Mouse (Mus musculus) G1E-ER4 (cell line): ENCODE results near the gene Rerg. TPM values are rescaled to one million over a fixed set of nuclear protein-coding genes. Genes with fewer than 3 reads are reported as not detected.

Source experiments
- GATA1 ChIP-seq: IDR thresholded peaks from one replicate; pipeline ENCODE4 v1.8.0; 2012; ENCODE audit warnings: low read length, inconsistent platforms
- polyA plus RNA-seq: library from polyadenylated mRNA; stranded (reverse); fragments of >175 nt; gene quantifications from 2 replicates; pipeline ENCODE4 v1.2.3, GENCODE M21; 2012

Gene Rerg
- polyA plus RNA-seq, 1 experiment: not detected

DNA sequence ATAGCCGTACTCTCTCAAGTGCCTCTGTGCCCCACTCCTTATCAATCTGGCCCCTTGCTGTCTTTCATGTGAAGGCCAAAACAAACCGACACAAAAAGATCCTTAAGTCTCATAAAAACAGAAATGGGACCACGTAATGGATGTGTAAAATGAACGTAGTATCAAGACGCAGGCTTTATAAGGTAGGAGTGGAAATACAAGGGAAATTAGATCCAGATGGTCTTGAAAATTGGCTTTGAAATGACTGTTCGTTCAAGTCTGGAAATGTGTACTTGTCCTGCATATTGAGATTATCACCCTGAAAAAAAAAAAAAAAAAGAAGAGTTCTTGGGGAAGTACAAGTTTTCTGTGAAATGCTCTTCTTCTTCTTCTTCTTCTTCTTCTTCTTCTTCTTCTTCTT lies 90.6 kb downstream of the Rerg start:
- no peak for TF ChIP-seq GATA1

DNA sequence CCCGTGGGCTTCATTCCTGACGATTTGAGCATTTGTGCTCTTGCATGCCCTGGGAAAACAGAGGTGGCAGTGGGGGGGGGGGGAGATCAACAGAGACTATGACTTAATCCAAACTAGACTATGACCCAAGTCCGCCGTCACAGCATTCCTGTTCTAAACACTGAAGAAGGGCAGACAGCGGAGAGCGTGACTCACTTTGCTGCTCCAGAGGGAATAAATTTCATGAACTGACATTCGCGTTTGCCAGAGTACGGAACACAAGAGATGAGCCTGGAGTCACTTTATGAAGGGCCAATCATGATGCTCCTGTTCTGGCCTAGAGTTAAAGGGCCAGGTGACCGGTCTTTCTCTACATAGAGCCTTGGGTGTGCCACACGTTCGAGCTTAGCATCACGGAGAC lies 93.6 kb downstream of the Rerg start:
- no peak for TF ChIP-seq GATA1

DNA sequence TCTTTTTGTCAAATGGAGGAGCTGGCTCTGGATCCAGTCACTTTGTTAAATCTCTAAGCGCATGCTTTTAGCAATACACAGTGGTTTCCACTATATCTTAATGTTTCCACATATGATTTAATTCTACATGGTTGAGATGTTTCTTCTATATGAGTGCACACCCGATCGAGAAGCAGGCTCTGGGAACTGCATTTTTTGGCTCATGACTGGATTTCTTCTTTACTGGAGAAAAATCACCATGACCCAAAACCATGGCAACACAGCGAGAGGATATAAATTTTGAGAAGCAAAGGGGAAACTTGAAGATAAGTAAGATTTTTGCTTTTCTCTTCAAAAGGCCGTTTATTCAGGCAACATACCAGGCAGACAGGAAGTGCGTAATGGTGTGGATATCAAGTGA lies 94.1 kb downstream of the Rerg start:
- TF ChIP-seq GATA1: no peak

DNA sequence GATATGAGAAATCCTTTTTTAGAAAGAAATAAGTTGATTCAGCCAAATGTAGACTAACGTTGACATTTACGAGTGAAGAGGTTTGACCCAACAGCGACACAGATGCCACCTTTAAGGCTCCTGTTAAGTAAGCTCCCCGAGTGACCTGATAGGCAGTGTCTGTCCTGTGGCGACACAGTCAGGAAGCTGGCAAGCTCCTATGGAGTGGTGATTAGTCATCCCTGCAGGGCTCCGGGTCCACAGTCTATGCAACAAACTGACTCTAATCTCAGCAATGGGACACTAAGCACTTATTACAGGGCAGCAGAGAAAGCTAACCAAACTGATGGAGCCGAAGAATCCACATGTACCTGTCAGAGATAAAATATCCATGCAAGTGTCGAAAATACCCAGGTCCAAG lies 98.0 kb downstream of the Rerg start:
- TF ChIP-seq GATA1: no peak

DNA sequence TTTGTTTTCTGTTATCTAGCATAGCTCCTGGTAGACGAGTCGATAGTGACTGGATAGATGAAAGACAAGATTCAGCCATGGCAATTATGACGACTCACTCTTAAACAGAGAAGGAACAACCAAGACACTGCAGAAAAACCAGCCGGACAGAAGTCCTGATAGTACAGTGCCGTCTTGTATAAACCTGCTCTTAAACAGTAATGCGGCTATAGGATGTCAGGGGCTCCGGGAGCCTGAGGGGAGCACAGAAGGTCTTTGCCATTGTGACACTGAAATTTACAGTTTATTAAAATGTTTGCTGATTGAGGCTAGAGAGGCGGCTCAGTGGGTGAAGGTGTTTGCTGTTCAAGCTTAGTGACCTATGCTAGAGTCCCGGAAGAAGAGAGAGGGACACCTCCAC lies 98.8 kb downstream of the Rerg start:
- TF ChIP-seq GATA1: no peak

DNA sequence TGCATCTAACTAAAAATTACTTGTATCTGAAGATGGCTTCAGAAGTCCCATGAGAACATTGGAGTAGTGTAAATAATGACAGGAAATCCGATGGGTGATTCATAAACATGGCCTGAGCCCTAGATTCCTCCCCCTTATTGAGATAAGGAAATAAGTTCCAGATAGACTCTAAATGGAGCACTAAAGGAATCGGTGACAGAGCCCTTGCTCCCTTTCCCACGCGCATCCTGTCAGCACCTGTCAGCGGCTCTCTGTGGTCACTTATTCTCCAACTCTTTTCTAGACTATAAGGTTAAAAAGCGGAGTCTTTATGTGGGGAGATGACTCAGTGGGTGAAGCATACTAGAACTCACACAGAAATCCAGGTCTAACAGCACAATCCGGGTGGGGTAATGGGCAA lies 104.8 kb downstream of the Rerg start:
- TF ChIP-seq GATA1: no peak

DNA sequence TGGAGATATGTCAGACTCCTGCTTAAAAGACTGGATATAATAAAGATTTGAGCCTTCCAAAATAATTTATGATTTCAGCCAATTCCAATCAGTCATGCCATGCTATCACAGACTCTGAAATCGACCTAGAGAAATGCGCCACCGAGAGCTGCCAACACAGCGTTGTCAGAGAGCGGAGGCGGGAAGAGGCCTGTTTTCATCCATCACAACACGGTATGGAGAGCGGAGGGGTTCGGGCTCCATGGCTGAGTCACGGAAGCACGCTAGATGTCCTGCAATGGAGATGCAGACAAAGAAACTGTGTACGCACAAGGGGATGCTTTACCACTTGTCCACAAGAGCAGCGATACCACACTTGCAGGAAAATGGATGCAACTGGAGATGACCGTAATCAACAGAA lies 105.5 kb downstream of the Rerg start:
- TF ChIP-seq GATA1: no peak

DNA sequence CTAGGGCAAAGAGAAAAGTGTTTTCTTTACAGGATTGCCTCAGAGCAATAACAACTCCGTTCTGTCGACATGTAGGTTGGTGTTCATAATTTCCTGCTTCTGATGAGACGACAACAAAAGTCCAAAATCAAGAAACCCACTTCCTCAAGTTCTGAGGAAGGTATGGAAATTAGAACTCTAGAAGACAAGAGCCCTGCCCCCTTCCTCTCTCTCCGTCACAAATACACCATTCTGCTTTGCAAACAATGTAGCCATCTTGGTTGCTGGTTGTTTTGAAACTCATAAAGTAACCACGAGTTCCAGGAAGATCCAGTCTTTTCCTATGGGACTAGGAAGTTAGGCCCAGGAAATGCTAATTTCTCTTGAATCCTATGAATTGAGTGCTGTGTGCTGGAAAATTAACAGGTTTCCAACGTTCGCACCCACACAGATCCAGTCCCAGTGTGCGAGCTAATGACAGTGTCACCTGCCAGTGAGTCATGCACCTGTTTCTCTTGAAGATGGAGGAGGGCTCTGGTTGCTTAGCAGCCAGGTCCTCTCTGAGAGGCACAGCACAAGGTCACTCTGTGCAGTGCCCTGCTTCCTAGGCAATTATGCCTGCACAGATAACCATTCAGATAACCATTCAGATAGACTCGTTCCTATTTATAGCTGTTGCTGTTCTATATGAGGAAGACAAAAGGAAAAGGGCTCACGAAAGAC lies 106.9 kb downstream of the Rerg start:
- no peak for TF ChIP-seq GATA1

DNA sequence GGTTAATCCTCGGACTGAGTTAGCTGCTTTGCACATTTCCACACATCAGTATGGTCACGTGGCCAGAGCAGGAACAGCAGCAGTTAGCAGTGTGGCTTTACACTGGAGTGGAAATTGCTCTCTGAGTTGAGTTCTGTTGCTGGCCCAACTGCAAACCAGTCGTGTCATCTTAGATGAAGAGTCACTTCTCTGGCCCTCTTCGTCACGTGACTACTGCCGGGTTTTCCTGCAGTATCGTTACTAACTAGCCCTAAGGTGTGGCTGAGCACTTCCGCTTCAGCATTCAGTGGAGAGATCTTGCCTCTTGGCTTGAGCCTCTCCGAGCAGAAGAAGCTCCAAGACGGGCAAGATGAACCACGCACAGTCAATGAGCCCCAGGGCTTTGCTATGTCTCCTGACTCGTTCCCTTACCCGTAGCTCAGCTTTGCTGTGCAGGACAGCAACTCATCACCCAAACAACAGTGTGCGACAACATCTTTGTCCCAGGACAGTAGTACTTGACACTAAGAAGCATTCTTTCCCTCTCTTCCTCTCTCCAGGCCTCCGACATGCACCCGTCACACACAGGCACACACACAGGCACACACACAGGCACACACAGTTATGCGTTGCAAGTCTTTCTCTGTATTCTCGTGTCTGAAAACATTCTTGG lies 108.3 kb downstream of the Rerg start:
- TF ChIP-seq GATA1: no peak

DNA sequence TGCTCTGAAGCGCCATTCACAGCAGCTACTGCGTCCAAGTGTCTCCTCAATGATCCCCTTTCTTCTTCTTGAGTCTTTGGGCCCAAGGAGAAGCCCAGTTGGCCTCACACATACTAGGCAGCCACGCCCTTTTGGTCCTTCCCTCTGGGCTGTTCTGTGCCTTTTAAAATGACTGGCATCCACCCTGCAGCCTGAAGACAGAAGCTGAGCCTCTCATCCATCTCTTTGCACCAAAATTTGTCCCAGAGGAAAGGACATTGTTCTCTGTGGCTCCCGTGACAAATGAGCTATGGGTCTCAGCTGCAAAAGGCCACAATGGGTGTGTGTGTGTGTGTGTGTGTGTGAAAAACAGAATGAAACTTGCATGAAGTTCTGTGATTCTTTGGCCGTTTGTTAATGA lies 109.7 kb downstream of the Rerg start:
- no peak for TF ChIP-seq GATA1

DNA sequence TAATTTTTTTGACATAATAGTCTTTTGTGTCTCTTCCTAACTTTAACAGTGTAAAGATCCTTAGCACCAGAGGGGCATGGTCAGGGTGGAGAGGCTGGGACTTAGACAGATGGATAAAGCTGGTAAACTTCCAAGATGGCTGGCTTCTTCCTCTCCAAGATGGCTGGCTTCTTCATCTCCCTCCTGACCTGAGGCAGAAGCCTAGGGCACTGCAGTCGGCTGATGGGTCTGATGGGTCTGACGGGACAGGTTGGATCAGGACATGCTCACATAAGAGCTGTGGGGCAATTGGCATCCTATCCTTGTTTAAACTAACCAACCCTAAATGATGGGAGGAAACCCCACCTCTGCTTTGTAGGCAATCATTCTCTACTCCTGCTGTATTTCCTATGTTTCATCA lies 112.0 kb downstream of the Rerg start:
- TF ChIP-seq GATA1: no peak

DNA sequence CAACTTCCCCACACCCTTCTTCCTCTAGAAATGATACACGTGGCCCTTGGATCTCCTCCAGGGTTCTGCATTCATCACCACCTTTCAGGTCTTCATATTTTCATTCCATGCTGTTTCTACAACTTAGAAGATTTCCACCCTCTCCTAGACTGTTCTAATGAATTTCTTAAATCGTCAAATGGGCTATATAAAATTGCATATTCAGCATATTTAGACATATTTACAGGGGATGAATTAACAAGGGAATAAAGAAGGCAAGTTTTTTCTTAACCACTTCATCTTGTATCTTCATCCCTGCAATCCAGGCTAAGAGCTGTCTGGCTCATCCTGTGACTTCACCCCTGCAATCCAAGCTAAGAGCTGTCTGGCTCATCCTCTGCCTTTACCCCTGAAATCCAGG lies 116.2 kb downstream of the Rerg start:
- no peak for TF ChIP-seq GATA1

DNA sequence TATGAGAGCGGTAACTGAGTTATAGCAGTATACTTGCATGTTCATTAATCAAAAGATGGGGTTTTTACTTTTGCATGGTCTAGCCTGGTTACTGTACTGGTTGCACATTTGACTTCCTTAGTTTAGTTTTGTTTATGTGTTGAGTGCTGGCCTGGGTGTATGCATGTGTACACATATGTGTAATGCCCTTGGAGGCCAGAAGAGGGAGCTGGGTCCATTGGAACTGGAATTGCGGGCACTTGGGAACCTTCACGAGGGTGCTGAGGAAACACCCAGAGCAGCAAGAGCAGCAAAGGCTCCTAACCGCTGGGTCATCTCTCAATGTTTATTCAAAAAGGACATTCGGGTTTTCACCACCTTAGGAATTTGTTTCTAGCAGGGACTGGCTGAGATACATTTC lies 116.8 kb downstream of the Rerg start:
- TF ChIP-seq GATA1: no peak

DNA sequence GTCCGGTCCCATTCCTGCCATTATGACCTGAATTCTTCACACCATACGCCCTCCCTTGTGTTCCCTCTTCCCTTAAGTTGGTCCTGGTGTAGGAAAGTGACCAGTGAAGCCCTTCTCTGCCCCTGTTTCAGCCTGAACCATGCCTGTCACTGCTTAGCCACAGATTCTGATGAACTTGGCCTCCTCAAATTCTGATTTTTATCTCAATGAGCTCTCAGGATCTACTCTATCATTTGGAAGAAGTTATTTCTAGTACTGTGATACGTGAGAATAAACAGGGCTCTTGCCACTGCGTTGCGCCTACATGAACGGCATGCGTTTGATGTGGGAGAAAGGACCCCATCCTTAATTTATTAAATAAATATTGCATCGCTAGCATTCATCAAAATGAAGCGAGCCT lies 117.3 kb downstream of the Rerg start:
- TF ChIP-seq GATA1: no peak

DNA sequence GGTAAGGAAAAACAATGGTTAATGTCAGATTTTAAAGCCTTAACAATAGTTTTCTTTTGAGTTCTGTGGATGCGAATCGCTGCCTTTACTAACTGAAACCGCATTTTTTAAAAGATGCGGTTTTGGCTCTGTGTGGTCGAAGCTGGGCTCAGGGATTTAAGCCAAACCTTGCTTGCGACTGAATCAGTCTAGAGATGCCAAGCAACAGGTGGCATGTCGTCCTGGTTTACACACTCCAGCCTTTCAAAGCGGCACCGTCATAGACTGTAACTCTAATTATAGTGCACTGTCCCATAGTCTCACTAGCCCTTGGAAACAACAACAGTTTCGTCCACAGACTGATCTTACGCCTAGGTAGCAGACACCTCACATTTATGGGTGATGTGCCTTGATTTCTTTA lies 123.3 kb downstream of the Rerg start:
- no peak for TF ChIP-seq GATA1

DNA sequence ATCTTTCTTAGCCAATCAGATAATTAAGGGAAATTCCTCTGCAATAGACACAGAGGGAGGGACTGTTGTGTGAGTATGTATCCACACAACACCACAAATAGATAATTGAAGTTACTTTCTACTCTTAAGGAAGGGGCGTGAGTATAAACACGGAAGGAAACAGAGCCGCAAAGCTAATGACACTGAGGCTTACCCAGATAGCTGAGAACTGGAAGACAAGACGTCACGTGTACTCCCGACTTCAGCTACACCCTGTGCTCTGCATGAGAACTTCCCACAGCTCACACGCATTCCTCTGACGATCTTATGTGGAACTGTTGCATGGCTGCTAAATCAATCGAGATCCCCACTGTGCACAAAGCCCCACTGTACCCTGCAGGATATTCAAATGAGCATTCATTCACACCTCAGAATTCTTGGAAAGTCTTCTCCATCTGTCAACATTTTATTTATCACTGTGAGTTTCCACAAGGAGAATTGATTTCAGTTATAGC lies 125.2 kb downstream of the Rerg start:
- no peak for TF ChIP-seq GATA1

DNA sequence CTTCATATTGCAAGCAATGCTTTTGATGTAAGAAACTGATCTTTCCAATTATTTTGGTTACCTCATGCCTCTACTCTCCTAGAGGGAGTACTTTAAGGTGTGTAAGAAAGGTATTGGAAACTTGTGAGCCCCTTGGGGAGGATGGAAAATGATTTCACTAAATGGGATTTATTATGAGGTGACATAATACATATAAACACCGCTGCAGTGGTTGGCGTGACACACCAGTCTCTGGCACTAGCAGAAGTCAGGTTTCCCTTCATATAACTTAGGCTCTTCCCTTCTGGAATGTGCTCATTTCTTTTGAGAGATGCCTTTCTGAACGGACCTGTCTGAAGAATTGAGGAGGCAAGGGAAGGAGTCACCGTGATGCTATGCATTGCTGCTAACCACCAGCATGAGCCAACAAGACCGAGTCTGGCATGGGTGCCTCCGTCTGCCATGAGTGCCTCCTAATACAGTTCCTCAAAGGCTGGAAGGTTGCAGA lies 139.6 kb downstream of the Rerg start:
- no peak for TF ChIP-seq GATA1

DNA sequence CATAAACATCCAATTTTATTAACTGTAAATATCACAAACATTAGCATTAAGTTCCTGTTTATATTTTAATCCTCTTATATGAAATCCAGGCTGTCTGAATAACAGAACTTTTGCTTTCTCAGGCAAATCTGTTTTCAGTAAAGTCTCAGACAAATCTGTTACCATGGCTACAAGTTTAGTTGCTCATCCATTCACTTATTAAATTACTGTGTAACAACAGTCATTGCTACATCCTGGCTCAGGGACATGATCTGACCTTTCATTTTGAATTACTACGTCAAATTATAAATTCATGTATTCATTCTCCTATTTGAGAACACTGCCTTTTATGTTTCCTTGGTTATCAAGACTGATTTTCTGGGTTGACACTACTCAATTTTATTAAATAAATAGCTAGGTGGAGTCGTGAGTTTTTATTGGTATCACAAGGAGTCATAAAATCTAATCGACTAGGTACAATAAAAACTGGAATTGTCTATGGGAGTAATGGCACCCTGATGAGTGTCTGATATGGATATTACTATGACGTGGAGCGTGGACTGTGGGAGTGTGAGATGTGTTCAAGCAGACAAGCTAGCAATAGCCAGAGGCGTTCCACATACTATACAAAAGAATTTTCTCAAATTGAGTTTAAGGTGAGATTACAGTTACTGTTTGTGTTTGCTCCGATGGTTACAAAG lies 140.2 kb downstream of the Rerg start:
- no peak for TF ChIP-seq GATA1
